Mouse (Mus musculus): ENCODE data around the gene Mreg.
A peak's percentile ranks its signal among the peaks of the same experiment; 100 is the strongest.

Mreg gene

GRCm38 (mm10) chr1:72226887-72227481, 14.9 kb upstream of the Mreg start:
- DNase-seq (ENCODE audit: low spot score) = no peak

GRCm38 (mm10) chr1:72226172-72226886, 14.2 kb upstream of the Mreg start:
- no peak for DNase-seq (ENCODE audit: low spot score)

- DNase-seq (ENCODE audit: low spot score) = peak; percentile 55
Measured at GRCm38 (mm10) chr1:72225720-72226171, 13.6 kb upstream of the Mreg start.

- DNase-seq (ENCODE audit: low spot score) = no peak
Measured at GRCm38 (mm10) chr1:72225054-72225718, 13.1 kb upstream of the Mreg start.

GRCm38 (mm10) chr1:72220008-72220407, 7.9 kb upstream of the Mreg start:
- DNase-seq (ENCODE audit: low spot score) = no peak

GRCm38 (mm10) chr1:72219116-72219515, 7.0 kb upstream of the Mreg start:
- DNase-seq (ENCODE audit: low spot score) = no peak

GRCm38 (mm10) chr1:72218626-72219025, 6.5 kb upstream of the Mreg start:
- DNase-seq (ENCODE audit: low spot score) = no peak

- DNase-seq (ENCODE audit: low spot score) = no peak
Measured at GRCm38 (mm10) chr1:72216761-72217160, 4.7 kb upstream of the Mreg start.

GRCm38 (mm10) chr1:72215174-72215573, 3.1 kb upstream of the Mreg start:
- DNase-seq (ENCODE audit: low spot score) = no peak

- peak; percentile 11 for DNase-seq (ENCODE audit: low spot score)
Measured at GRCm38 (mm10) chr1:72214470-72214961, 2.4 kb upstream of the Mreg start.

- DNase-seq (ENCODE audit: low spot score) = no peak
Measured at GRCm38 (mm10) chr1:72213954-72214353, 1.8 kb upstream of the Mreg start.

- no peak for DNase-seq (ENCODE audit: low spot score)
Measured at GRCm38 (mm10) chr1:72210803-72211679, 1.1 kb downstream of the Mreg start.

GRCm38 (mm10) chr1:72208095-72208494, 4.0 kb downstream of the Mreg start:
- DNase-seq (ENCODE audit: low spot score) = no peak

GRCm38 (mm10) chr1:72205113-72205512, 7.0 kb downstream of the Mreg start:
- DNase-seq (ENCODE audit: low spot score) = no peak

- no peak for DNase-seq (ENCODE audit: low spot score)
Measured at GRCm38 (mm10) chr1:72203204-72203603, 8.9 kb downstream of the Mreg start.

GRCm38 (mm10) chr1:72202705-72203104, 9.4 kb downstream of the Mreg start:
- DNase-seq (ENCODE audit: low spot score) = no peak

- DNase-seq (ENCODE audit: low spot score) = no peak
Measured at GRCm38 (mm10) chr1:72202068-72202467, 10.0 kb downstream of the Mreg start.

- DNase-seq (ENCODE audit: low spot score) = no peak
Measured at GRCm38 (mm10) chr1:72201126-72201525, 11.0 kb downstream of the Mreg start.

- no peak for DNase-seq (ENCODE audit: low spot score)
Measured at GRCm38 (mm10) chr1:72198142-72198806, 13.8 kb downstream of the Mreg start.

GRCm38 (mm10) chr1:72196626-72197359, 15.3 kb downstream of the Mreg start:
- DNase-seq (ENCODE audit: low spot score) = no peak

GRCm38 (mm10) chr1:72196123-72196522, 16.0 kb downstream of the Mreg start:
- no peak for DNase-seq (ENCODE audit: low spot score)

Measured in ovary, adult 18-20 months (tissue).